Mouse (Mus musculus) spleen, adult 2 months (tissue): ENCODE measurements around the gene Trip10. TPM values are rescaled to one million over a fixed set of nuclear protein-coding genes. Genes with fewer than 3 reads are reported as not detected.

ENCODE experiments used
- DNase-seq, 2 experiments: peaks; one replicate each; pipeline versions ENCODE4 v3.0.0 to v3.0.0-alpha.2; 2012 to 2021; ENCODE audit warnings: low spot score in 2 of 2, low read depth in 1 of 2
- H3K27ac ChIP-seq: fragments of 200-500 bp; 2 replicates; pipeline ENCODE4 v1.5.1; 2012; ENCODE audit warnings: low read length, inconsistent platforms; ENCODE audit not compliant: insufficient read depth
- H3K27me3 ChIP-seq: fragments of 200-500 bp; 2 replicates; pipeline ENCODE4 v1.6.1; 2012; ENCODE audit warnings: mild to moderate bottlenecking, moderate library complexity, low read length, inconsistent platforms; ENCODE audit not compliant: control insufficient read depth, insufficient read depth
- H3K36me3 ChIP-seq: fragments of 200-500 bp; 2 replicates; pipeline ENCODE4 v1.6.1; 2012; ENCODE audit warnings: mild to moderate bottlenecking, low read length, inconsistent platforms; ENCODE audit not compliant: control insufficient read depth, insufficient read depth
- H3K4me1 ChIP-seq: fragments of 200-500 bp; 2 replicates; pipeline ENCODE4 v1.6.1; 2011; ENCODE audit warnings: inconsistent platforms; ENCODE audit not compliant: control insufficient read depth, insufficient read depth, insufficient read length
- H3K4me3 ChIP-seq: fragments of 200-500 bp; 2 replicates; pipeline ENCODE4 v1.5.1; 2011; ENCODE audit warnings: mild to moderate bottlenecking, inconsistent platforms; ENCODE audit not compliant: insufficient read depth, insufficient read length; ENCODE audit errors: extremely low read depth
- CTCF ChIP-seq: fragments of 200-500 bp; IDR thresholded peaks from 2 replicates; pipeline ENCODE4 v1.5.1; 2011; ENCODE audit warnings: mild to moderate bottlenecking, inconsistent platforms; ENCODE audit not compliant: insufficient read depth, insufficient read length, insufficient replicate concordance; ENCODE audit errors: extremely low read depth
- POLR2A ChIP-seq: fragments of 200-500 bp; IDR thresholded peaks from 2 replicates; pipeline ENCODE4 v1.6.1; 2011; ENCODE audit warnings: low read depth, low read length, inconsistent platforms
- WGBS: fragments of 180-500 bp; shearing (Covaris S2); methylation state at CpG from one replicate; pipeline ENCODE4 v1.1.7; 2018; 5-methylcytosine and 5-hydroxymethylcytosine counted together
- polyA plus RNA-seq: library from polyadenylated mRNA; depleted of rRNA; stranded (reverse); fragments of >200 nt; gene quantifications from 2 replicates; pipeline ENCODE4 v1.2.3, GENCODE M21; 2012

Gene Trip10
- polyA plus RNA-seq, 1 experiment, result 10.5 TPM

DNA sequence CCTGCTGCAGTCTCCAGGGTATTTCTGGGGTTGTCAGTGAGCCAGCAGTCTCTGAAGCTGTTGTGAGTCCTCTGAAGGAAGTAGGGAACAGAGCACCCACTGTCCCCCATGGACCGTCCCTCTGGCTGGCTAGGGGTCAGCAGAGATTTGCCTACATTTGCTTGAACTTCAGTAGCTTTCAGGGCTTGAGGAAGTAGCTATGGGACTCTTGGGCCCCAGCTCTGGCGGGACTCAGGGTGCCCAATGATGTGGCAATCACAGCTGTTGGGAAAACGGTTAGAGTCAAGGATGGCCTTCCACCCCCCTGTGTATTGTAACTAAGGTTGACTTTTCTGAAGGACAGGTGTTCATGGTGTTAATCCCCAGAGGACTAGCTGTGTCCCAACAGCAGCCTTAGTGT is 31.2 kb downstream of the Trip10 start:
- H3K27ac ChIP-seq, result peak overlapping the region; percentile 99
- DNase-seq, result no peak
- peak overlapping the region; percentile 92 for H3K4me3 ChIP-seq
- H3K36me3 ChIP-seq, result peaks cover 2% of the 10 kb centered on the region; the same call in 1 of the 2 replicates
- WGBS, result 4% methylated on average over 3 of the region's 3 CpGs
- TF ChIP-seq CTCF, result no peak
- TF ChIP-seq POLR2A, result no peak
- peaks cover 47% of the 10 kb centered on the region for H3K4me1 ChIP-seq
- no peaks in the 10 kb centered on the region for H3K27me3 ChIP-seq

DNA sequence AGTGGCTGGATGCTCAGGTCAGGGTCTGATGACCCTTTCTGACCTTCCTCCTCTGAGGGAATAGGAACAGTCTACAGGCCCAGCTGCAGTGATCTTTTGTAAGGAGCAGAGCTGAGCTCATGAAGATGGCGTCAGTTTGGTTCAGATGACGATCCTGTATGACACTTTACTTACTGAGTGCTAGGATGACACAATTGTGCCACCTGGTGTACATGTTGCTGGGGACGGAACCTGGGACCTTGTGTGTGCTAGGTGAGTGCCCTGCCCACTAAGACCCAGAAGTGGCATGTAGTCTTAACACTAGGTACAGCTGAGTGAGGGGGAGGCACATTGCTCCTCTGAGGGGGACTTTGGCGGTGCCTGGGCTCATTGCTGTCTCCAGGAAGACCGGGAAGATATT is 34.7 kb downstream of the Trip10 start:
- Histone ChIP-seq H3K36me3 (peaks cover 3% of the 10 kb centered on the region; the same call in 1 of the 2 replicates), H3K4me1 (peaks cover 45% of the 10 kb centered on the region), H3K27ac (no peak overlapping the region), H3K27me3 (no peaks in the 10 kb centered on the region), H3K4me3 (no peak overlapping the region)
- TF ChIP-seq POLR2A (no peak), CTCF (no peak)
- WGBS, result 75% methylated on average over 5 of the region's 5 CpGs
- no peak for DNase-seq

DNA sequence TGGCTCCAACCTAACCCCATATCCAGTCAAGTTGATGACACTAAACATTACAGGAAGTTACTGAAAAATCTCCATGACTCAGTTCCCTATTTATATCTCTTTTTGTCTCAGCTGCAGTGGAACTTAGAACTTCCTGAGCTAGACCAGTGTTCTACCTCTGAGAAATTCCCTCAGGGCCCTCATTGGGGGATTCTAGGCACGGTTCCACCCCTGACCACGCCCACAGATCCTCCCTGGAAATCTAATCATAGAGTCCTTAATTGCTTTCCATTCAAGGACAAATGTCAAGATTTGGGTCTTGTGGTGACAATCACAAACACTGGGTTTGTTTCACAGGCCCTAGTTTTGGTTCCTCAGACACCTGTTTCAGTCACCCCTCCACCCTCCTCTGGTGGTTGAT is 35.8 kb downstream of the Trip10 start:
- peak in 1 of 2 experiments; percentile 15 for DNase-seq
- Histone ChIP-seq H3K4me1 (peaks cover 50% of the 10 kb centered on the region), H3K27me3 (no peaks in the 10 kb centered on the region), H3K36me3 (peaks cover 5% of the 10 kb centered on the region; the same call in 1 of the 2 replicates), H3K27ac (peak overlapping the region; percentile 82), H3K4me3 (no peak overlapping the region)
- 24% methylated on average over 2 of the region's 2 CpGs for WGBS
- TF ChIP-seq POLR2A (no peak), CTCF (no peak)

DNA sequence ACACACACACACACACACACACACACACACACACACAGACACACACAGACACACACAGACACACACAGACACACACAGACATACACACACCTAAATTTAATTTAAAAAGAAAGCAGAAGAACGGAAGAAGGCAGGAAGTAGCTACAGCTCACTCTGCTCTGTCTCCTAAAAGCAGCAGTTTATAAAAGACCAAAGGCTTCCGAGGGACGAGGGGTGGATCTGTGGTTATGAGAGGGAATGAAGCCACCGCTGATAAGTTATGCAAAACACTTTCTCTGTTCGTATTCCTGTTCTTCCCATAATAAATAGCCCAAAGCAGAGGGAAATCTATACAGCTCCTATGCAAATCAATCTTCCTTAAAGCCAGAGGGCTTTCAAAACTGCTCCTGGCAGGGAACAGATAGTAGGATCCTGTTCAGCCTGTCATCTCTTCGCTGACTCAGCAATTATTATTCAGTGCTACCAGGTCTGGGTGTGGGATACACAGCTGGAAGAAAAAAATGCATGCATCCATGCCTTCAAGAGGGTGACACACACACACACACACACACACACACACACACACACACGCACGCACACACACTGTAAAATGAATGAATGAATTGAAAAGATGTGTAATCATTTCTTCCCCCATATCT is 37.6 kb downstream of the Trip10 start:
- 0 out of 2 replicates have a peak, but pooled peaks cover 5% of the 10 kb centered on the region for H3K36me3 ChIP-seq
- TF ChIP-seq POLR2A (no peak), CTCF (no peak)
- DNase-seq, result no peak
- no peak overlapping the region for H3K27ac ChIP-seq
- no peak overlapping the region for H3K4me3 ChIP-seq
- 26% methylated on average over 8 of the region's 8 CpGs for WGBS
- H3K27me3 ChIP-seq, result no peaks in the 10 kb centered on the region
- H3K4me1 ChIP-seq, result peaks cover 50% of the 10 kb centered on the region

DNA sequence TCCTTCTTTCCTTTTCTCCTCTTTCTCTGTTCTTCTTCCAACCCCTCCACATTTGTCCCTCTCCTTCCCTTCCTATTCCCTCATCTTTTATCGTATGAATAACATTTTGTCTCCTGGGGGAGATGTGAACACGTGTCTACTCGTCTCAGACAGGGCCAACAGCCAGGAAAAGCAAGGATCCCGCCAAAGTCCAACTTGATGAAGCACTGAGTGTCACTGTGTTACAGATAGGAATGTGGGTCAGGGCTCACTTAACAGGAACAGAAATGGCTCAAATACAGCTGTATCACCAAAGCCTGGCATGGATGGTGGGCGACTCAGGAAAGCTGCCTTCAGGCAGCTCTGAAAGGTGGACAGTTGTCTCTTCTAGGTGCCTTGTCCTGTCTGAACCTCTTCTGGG is 40.0 kb downstream of the Trip10 start:
- Histone ChIP-seq H3K27me3 (no peaks in the 10 kb centered on the region), H3K36me3 (peaks cover 6% of the 10 kb centered on the region; the same call in 1 of the 2 replicates), H3K27ac (0 out of 2 replicates have a peak overlapping the region, but pooled peaks have one; percentile 17), H3K4me3 (no peak overlapping the region), H3K4me1 (peaks cover 39% of the 10 kb centered on the region)
- DNase-seq, result no peak
- TF ChIP-seq POLR2A, result no peak
- TF ChIP-seq CTCF, result no peak
- 92% methylated on average over 5 of the region's 5 CpGs for WGBS

DNA sequence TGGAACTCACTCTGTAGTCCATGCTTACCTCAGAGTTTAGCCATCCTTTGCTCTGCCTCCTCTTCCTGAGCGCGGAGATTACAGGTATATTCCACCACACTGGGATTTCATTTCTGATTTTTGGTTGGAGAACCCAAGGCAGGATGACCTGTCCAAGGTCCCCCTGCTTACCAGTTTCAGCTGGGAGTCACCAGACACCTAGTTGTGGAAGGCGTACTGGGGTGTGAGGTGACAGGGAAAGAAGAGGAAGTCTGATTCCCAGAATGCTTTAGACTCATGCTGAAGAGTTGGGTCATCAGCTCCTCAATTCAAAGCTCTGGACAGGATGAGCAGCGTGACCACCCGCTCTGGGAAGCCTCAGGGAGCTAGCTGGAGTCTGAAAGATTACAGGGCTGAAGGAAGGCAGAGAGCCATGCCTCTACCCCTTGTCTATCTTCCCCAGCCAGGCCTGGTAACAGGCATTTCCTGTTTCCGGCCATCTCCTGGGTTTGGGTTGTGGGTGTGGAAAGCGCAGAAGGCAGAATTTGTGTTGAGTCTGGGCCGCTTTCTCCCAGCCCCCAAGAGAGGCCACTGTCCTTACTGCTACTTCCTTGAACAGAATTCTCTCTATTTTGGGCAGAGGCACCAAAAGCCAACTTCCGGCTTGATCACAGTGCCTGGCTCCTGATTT is 40.9 kb downstream of the Trip10 start:
- no peak overlapping the region for H3K4me3 ChIP-seq
- H3K27ac ChIP-seq, result peak overlapping the region; percentile 50
- no peaks in the 10 kb centered on the region for H3K27me3 ChIP-seq
- TF ChIP-seq POLR2A (no peak), CTCF (no peak)
- peaks cover 33% of the 10 kb centered on the region for H3K4me1 ChIP-seq
- peak in 1 of 2 experiments; percentile 33 for DNase-seq
- peaks cover 6% of the 10 kb centered on the region; the same call in 1 of the 2 replicates for H3K36me3 ChIP-seq
- WGBS, result 24% methylated on average over 9 of the region's 9 CpGs

DNA sequence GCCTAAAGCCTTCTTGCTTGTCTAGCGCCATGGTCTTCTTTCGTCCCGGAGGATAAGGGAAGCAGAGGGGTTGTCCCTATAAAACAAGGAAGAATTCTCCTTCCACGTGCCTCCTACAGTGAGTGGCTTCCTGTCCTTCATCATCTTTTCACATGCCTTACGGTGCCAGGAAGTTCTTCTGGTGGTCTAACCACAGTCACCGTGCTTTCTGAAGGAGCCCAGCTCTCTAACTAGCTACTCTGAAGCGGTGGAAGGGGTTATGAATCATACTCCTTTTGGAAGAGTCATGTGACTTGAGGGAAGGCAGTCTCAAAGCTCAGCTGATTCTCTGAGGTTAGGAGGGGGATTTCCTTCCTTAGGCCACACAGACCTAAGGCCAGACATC is 41.4 kb downstream of the Trip10 start:
- H3K4me3 ChIP-seq, result no peak overlapping the region
- H3K27ac ChIP-seq, result peak overlapping the region; percentile 50
- H3K36me3 ChIP-seq, result peaks cover 6% of the 10 kb centered on the region; the same call in 1 of the 2 replicates
- TF ChIP-seq POLR2A (no peak), CTCF (no peak)
- WGBS, result 8% methylated on average over 7 of the region's 7 CpGs
- H3K4me1 ChIP-seq, result peaks cover 29% of the 10 kb centered on the region; the same call in 1 of the 2 replicates
- DNase-seq, result no peak
- no peaks in the 10 kb centered on the region for H3K27me3 ChIP-seq
